In genomic region chr13:69549980-69550379, GRCm38 (mm10) we compare ENCODE assay signal across 26 mouse cellular contexts. TPM values are rescaled to one million over a fixed set of nuclear protein-coding genes. Genes with fewer than 3 reads are reported as not detected.
A peak's percentile ranks its signal among the peaks of the same experiment; 100 is the strongest.
DNase-seq lines count a peak whose midpoint lies in the region; TF ChIP-seq lines count a peak whose summit lies in the region.
"Had no signal": no experiment of that assay in that cellular context is flagged by ENCODE, and none has a peak within 500 bp of the region (broad histone marks: within the 10 kb centered on the region; RNA-seq: fewer than 3 reads in every experiment).

No protein-coding gene starts in this region.

- WGBS in heart, embryonic 10.5 days = 39% methylated on average over 8 of the region's 8 CpGs

- DNase-seq in heart, embryonic 10.5 days (ENCODE audit: low spot score) = peak; percentile 10
- DNase-seq in heart, postnatal 36 days = no peak
- no peak for DNase-seq in left cerebral cortex, adult 2 months (ENCODE audit: extremely low spot score in 1 of 2, low spot score in 2 of 2)
- DNase-seq in left cerebral cortex, postnatal 25 days (ENCODE audit: low spot score in 2 of 2) = no peak
- DNase-seq in testis, postnatal 10 days (ENCODE audit: low spot score) = peak; percentile 21
- DNase-seq in testis, postnatal 14 days (ENCODE audit: low spot score) = no peak
- no peak for DNase-seq in ovary, adult 18-20 months (ENCODE audit: low spot score)
- DNase-seq: adrenal gland, postnatal 10 days; cerebellum, adult 8-10 months; cerebellum, postnatal 25 days; kidney, adult 8-10 months; kidney, postnatal 10 days; left cerebral cortex, postnatal 4 days; lung, postnatal 4 days; retina, postnatal 1 day; right cerebral cortex, postnatal 14 days; thymus, adult 18-20 months; thymus, postnatal 36 days had no signal

- no peaks in the 10 kb centered on the region for H3K36me3 ChIP-seq in heart, embryonic 10.5 days
- H3K36me3 ChIP-seq: embryonic facial prominence, embryonic 12.5 days; forebrain, embryonic 15.5 days; heart, embryonic 15.5 days; hindbrain, embryonic 10.5 days; liver, embryonic 15.5 days; lung, embryonic 15.5 days; midbrain, embryonic 12.5 days had no signal

- TF ChIP-seq CTCF in left cerebral cortex, adult 2 months (IDR thresholded peaks at IDR 0.05) = peak; percentile 22

- H3K27me3 ChIP-seq in heart, embryonic 10.5 days (ENCODE audit: insufficient read depth, poor library complexity, severe bottlenecking) = no peaks in the 10 kb centered on the region
- H3K27me3 ChIP-seq: embryonic facial prominence, embryonic 12.5 days; forebrain, embryonic 15.5 days; liver, embryonic 15.5 days; lung, embryonic 15.5 days; midbrain, embryonic 12.5 days had no signal

- intact Hi-C loops in heart, postnatal 36 days (cut with DNase I) = loop anchor here (1.0 to 5.0 kb wide), 2 partner anchors 47 to 62 kb away; partner anchors contain the start of gene Srd5a1
- intact Hi-C loops in left cerebral cortex, adult 2 months (cut with DNase I) = loop anchor here (5.0 kb wide), 1 partner anchor 43 kb away; no protein-coding TSS in a partner anchor
- intact Hi-C loops in left cerebral cortex, postnatal 25 days (cut with DNase I) = loop anchor here (5.0 kb wide), 1 partner anchor 43 kb away; no protein-coding TSS in a partner anchor

- peaks cover 4% of the 10 kb centered on the region; the same call in 1 of the 2 replicates for H3K4me1 ChIP-seq in heart, embryonic 10.5 days
- H3K4me1 ChIP-seq: embryonic facial prominence, embryonic 12.5 days; forebrain, embryonic 15.5 days; heart, embryonic 15.5 days; lung, embryonic 15.5 days; midbrain, embryonic 12.5 days had no signal

- H3K9me3 ChIP-seq in heart, embryonic 10.5 days = no peaks in the 10 kb centered on the region
- H3K9me3 ChIP-seq: embryonic facial prominence, embryonic 12.5 days; forebrain, embryonic 15.5 days; heart, embryonic 15.5 days; hindbrain, embryonic 10.5 days; liver, embryonic 15.5 days; lung, embryonic 15.5 days; midbrain, embryonic 12.5 days had no signal

- H3K27ac ChIP-seq in heart, embryonic 10.5 days = no peak overlapping the region
- no peak overlapping the region for H3K27ac ChIP-seq in left cerebral cortex, adult 2 months
- H3K27ac ChIP-seq: embryonic facial prominence, embryonic 12.5 days; forebrain, embryonic 15.5 days; heart, embryonic 15.5 days; hindbrain, embryonic 10.5 days; liver, embryonic 15.5 days; lung, embryonic 15.5 days; midbrain, embryonic 12.5 days had no signal

- H3K4me3 ChIP-seq in heart, embryonic 10.5 days = no peak overlapping the region
- H3K4me3 ChIP-seq in left cerebral cortex, adult 2 months = no peak overlapping the region
- H3K4me3 ChIP-seq: embryonic facial prominence, embryonic 12.5 days; forebrain, embryonic 15.5 days; heart, embryonic 15.5 days; hindbrain, embryonic 10.5 days; liver, embryonic 15.5 days; lung, embryonic 15.5 days; megakaryocyte, embryonic 14.5 days; midbrain, embryonic 12.5 days had no signal

RNA-seq across cellular contexts. Expression of gene Tent4a, which starts 15.6 kb away (rescaled TPM):
- 3.2 and 4.6 TPM in 2 replicates for polyA plus RNA-seq in heart, embryonic 10.5 days (2016; fragmentation: Nextera tagmentation; extraction: Ambion mirVana)
- 10 to 100 TPM; 12.8 to 14.4 TPM for total RNA-seq in heart, postnatal 36 days (2021)
- 10 to 100 TPM; 46.5 to 48.2 TPM for total RNA-seq in left cerebral cortex, adult 2 months (2021)
- 10 to 100 TPM; 40.4 to 42.2 TPM for total RNA-seq in left cerebral cortex, postnatal 25 days (2021)

RNA-seq across cellular contexts. Expression of gene Nsun2, which starts 16.4 kb away (rescaled TPM):
- polyA plus RNA-seq in heart, embryonic 10.5 days (2016; fragmentation: Nextera tagmentation; extraction: Ambion mirVana) = 106 and 140 TPM in 2 replicates
- 10 to 100 TPM; 41.4 to 48.9 TPM for total RNA-seq in heart, postnatal 36 days (2021)
- total RNA-seq in left cerebral cortex, adult 2 months (2021) = 10 to 100 TPM; 83.2 to 93.0 TPM
- total RNA-seq in left cerebral cortex, postnatal 25 days (2021) = 10 to 100 TPM; 70.9 to 76.9 TPM

Comparison
In these comparisons a context has a peak if more than half of its experiments do, and no peak if none do; other contexts are left out.
1. DNase-seq: peak in heart, embryonic 10.5 days (single experiment) and testis, postnatal 10 days (single experiment); none in heart, postnatal 36 days (0 of 2), left cerebral cortex, adult 2 months (0 of 2), left cerebral cortex, postnatal 25 days (0 of 2), testis, postnatal 14 days (single experiment) and ovary, adult 18-20 months (single experiment).